Mouse (Mus musculus) thymus, adult 18-20 months (tissue): ENCODE measurements around the gene Oxct1.
A peak's percentile ranks its signal among the peaks of the same experiment; 100 is the strongest.

ENCODE experiments used
- DNase-seq, 2 experiments: peaks; one replicate each; pipeline ENCODE4 v3.0.0; 2022; ENCODE audit warnings: mixed read lengths in 2 of 2

Gene Oxct1

DNA sequence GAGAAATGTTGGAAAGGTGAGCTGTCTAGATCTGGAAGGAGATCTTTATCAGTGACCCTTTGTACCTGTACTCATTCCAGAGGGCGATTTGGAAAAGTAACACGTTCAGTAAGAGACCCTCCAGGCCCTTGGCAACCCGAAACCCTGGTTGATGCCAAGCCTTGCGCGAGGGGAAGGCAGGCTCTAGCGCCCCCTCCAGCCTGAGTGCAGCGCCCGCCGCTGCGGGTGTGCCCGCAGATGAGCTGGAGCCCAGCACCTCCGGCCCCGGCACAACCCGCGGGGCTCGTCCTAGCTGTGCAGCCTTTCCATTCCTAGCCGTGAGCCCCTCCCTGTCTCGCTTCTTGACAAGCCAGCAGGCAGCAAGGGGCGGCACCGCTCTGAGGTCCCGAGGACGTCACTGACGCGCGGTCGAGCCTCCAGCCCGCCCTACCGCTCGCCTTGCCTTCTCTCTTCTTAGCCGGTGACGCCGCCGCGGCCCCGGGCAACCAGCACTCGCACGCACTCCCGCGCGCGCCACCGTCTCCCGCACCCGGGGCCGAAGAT lies at the start of gene Oxct1:
Gene Oxct1 (plus strand): TSS at position 153 of the 543 bp plus-strand sequence.
- peak; percentile 81 to 86 for DNase-seq

DNA sequence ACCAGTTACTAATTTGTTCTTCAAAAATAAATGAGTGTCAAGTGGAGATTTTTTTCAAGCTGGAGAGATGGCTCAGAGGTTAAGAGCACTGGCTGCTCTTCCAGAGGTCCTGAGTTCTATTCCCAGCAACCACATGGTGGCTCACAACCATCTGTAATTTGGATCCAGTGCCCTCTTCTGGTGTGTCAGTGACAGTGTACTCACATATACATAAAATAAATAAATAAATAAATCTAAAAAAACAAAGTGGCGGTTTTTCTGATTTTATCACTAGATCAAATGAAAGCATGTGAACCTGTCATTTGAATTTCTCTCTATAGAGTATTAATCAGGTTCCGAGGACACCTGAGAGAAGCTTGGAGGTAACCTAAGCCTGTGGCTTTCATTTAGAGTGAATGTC lies 47.9 kb upstream of the Oxct1 start:
- DNase-seq: no peak

DNA sequence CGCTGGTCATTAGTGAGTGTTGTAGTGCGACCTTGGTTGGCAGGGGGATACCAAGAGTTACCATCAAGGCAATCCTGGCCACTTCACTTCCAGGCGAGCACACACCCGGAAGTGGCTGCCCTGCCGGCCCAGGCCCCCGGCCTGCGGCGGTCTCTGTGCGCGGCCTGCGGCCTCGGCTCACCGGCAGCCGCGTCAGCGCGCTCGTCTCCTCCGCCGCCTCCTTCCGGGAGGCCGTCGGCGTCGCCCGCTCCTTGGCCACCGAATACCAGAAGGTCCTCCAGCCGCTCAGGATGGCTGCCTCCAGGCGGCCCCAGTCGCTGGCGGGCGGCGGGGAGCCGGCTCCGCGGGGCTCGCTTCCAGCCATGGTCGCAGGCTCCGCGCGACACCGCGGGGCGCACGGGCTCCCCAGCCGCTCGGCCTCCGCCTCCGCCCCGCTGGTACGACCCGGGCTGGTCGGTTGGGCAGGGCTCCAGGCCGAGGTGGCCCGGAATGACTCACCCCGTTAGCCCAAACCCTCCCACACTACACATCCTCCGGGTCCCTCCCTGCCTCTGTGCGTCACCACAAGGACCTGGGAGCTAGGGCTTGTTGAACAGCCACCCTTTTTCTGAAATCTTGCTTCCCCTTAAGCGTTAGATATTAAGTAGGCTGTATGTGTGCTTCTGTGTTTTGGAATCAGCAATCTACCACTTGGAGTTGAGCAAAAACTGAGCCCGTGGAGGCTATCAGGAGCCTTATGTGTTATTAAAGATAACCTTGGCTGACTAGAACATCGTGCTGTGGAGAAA lies 46.9 kb upstream of the Oxct1 start, which contains the start of gene Fbxo4:
Gene Fbxo4 (minus strand): TSS at position 513 of the 788 bp plus-strand sequence.
- peak; percentile 47 for DNase-seq

DNA sequence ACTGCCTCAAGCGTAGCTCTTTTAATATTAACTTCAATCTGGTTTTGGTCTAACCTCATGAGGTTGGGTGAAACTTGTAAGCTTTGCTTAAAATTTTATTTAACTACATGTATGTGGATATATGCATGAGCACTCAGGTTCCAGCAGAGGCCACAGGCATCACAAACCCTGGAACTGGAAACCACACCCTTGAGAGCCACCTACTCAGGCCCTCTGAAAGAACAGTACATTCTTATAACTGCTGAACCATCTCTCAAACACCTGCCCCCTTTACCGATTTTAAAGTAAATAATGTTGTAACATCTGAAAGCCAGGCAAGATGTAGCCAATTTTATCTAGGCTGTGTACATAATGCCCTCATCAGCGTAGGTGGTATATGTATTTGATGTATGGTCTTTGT lies 46.3 kb upstream of the Oxct1 start:
- no peak for DNase-seq

DNA sequence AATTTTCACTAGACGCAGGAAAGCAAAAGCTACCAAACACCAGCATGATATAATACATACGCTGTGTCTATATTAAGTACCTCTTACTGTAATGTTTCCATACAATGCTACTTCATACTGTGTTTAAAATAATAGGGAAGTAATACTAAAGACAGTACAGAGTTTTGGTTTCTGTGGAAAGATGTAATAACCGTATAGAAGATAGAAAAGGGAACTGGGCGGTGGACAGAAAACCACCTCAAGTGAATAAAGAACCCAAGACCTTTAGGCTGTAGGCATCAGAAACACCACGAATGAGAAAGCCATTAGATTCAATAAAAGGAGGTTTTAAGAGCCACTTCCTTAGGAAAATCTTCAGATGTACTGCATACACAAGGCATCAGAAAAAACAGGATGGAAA lies 43.5 kb upstream of the Oxct1 start:
- DNase-seq: no peak

DNA sequence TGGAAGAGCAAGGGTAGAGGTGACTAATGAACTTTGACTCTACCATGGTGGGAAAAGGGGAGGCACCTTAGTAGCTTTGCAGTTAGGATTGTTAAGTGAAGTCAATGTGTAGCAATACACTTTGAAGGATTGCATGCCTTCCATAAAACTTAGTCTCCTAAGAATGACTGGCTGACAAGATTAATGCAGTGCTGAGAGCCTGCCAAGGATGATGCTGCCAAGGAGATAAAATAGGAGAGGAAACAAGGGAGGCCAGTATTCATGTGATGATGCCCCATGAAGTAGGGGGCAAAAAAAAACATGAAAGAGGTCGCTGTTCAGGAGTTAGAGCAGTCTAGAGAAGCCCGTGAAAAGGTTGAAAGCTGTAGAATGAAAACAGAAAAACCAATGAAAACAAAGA lies 41.3 kb upstream of the Oxct1 start:
- no peak for DNase-seq

DNA sequence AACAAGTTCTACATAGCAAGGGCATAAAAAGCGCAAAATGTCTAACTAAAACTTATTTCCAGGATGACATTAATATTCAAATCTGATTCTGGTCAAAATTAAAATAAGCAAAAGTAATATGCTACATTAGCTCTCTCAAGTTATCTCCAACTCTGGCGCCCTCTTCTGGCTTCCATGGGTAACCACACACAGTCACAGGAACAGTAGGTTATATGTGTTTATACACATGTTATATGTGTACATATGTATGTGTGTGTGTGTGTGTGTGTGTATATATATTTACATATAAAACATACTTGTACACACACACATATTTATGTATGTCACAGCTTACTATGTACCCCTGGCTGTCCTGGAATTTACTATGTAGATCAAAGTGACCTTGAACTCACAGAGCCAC lies 38.2 kb upstream of the Oxct1 start:
- no peak for DNase-seq

DNA sequence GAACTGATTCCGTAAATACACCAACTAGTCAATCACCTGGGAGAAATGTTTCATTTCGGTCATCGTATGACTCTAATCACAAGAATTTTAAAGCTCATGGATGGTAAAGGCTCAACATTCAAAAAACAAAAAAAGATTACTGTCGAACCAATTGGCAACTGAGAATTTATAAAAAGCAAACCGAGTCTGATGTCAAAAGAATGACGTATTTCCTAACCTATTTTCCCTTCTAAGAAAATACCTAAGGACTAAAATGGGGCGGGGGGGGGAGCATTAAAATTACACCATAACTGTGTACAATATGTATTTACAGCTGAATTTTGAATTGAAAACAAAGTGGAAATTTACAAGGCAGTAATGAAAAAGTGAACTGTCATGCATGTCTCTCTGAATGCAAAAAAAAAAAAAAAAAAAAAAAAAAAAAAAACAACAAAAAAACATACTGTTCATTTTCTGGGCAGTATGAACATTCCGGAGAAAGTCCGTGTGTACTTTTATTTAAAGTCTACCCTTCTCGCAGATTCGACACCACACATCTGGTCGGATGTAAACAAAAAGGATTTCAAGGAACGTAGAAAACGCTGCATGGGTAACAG lies 31.2 kb upstream of the Oxct1 start:
- DNase-seq: no peak

DNA sequence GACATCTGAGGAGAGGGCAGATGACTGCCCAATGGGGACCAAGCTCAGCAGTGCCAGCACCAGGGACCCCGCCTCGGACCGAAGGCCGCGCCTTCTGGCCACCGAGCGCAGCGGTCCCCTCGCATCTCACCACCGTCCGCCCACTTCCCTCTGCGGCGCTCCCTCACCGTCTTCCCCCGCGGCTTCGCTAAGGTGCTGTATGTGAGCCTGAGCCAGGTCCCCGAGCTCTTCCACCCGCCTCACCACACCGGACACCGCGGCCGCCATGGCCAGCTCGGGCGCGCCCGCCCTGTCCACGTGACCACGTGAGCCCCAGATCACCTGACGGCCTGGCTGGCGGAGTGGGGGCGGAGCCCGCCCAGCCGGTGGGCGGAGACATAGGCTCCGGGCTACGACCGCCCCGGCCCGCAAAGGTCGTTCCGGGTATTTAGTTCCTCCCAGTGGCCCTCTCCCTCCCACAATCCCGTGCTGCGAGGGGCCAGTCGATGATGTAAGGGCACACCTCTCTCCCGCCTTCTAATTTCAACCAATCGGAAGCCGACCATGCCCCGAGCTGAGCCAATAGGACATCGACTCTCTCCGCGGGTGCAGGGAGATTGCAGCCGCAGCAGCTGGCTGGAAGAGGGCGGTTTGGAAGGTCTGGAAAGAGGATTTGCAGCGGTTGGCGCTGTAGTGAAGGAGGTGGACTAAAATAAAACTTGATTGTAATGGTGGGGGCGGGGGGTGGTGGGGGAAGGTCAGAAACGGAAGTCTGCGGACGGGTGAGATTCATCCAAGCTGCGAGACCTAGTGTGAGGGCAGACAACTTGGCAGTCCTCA lies 30.5 kb upstream of the Oxct1 start, which contains the start of gene AW549877:
Gene AW549877 (minus strand): TSS at position 297 of the 819 bp plus-strand sequence.
- peak; percentile 98 for DNase-seq

DNA sequence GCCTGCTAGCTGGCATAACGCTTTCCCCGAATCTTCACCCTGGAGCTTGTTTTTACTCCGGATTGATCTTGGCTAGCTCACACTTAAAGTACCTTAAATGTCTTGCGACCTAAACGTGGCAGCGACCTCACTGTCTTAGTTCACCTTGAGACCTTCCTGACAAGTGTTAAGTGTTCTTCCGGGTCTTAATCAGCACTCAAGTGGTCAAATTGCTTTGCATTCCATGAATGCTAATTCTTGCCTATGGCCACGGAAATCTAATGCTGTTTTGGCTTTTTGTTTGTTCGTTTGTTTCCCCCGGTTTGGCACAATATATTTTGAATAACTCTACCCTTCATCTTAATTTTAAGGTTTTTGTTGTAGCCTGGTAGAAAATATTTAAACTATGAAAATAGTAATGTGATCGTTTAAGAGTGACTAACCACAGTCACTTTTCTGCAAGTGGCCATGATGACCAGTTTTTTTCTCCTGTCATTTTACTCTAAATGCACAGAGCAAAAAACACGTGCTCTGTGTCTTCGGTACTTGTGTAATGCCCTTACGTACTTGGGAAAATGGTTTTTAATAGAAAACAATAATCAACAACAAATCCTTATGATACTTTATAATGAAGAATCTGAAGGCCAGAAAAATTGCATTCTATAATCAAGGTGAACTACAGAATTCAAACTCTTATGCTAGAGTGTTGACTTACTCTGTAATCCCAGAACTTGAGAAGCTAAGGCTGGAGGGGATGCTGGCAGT lies 29.7 kb upstream of the Oxct1 start:
- no peak for DNase-seq

DNA sequence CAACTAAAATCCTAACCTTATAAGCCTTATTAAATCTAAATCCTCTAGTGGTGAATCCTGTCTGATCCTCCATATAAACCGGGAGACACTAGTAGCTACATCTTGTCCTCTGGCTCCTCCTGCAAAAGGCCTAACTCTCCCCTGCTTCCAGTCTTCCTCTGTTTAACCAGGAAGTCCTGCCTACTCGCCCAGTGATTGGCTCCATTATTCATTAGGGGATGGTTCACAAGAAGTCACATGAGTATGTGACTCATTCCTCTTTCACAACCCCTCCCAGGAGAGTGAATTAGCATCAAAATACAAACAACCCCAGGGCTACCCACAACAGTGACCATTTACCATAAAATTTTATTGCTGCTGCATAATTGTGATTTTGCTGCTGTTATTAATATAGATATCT lies 27.0 kb upstream of the Oxct1 start:
- DNase-seq: no peak

DNA sequence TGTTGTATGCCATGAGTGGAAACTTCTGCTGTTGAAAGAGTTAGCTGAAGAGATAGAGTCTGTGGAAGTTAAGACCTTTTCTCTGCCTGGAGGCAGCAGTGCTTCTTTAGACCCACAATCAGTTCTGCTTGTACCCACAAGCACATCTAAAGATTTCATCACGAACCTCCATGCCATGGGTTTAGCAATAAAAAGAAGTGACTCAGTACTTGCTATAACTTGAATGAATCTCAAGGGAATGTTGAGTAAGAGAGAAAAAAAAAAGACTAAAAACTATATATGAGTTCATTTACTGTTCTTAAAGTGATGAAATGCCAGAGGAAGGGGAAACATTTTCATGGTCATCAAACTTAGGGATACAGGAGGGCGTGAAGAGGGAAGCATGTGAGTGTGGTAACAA lies 25.6 kb upstream of the Oxct1 start:
- DNase-seq: no peak

DNA sequence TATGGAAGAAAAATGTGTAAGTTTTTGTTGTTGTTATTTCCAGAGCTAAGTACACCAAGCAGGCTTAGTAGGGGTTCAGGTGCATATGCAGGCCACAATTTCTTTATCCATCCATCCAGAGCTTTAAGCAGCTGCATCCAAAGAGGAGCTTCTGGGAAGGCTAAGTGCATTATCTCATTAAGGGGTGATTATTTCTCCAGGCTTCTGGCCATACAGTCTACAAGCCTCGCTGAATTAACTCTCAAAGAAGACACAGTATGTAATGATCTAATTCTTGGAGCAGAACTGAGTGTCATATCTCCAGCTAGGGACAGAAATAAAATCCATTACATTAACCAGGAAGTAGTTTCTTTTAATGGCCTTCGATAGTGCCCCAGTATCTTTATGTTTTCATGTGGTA lies 12.3 kb upstream of the Oxct1 start:
- no peak for DNase-seq

DNA sequence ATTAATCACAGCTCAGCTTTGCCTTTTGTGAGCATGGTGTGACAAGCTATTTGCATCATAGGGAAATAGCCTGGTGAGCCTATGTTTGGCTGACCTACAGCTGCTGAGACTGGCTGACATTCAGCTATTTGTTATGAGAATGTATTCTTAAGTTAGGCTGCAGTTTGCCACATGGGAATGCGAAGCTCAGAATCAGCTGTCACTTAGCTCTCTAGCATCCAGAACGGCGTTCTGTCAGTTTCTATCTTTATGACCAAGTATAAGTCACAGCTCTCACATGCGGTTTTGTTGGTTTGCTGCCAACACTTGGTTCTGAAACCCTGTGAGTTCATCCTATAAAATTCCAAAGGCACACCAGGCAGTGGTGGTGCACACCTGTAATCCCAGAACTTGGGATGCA lies 5.5 kb upstream of the Oxct1 start:
- DNase-seq: no peak

DNA sequence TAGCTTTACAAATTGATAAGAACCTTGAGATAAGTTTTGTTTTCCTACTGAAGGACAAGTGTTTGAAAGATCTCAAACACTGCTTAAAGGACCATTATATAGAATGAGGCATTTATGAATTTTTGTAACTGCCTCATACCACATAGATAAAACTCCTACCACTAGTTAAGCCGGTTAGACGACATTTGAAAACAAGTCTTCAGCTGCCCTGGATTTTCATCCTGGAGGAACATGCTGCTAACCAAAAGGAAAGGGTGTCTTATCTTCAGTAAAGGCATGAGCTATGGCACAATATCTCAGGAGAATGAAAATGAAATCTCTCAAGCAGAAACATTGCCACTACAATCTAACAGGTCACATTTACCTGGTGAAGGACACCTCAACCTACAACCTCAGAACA lies 2.4 kb upstream of the Oxct1 start:
- no peak for DNase-seq

DNA sequence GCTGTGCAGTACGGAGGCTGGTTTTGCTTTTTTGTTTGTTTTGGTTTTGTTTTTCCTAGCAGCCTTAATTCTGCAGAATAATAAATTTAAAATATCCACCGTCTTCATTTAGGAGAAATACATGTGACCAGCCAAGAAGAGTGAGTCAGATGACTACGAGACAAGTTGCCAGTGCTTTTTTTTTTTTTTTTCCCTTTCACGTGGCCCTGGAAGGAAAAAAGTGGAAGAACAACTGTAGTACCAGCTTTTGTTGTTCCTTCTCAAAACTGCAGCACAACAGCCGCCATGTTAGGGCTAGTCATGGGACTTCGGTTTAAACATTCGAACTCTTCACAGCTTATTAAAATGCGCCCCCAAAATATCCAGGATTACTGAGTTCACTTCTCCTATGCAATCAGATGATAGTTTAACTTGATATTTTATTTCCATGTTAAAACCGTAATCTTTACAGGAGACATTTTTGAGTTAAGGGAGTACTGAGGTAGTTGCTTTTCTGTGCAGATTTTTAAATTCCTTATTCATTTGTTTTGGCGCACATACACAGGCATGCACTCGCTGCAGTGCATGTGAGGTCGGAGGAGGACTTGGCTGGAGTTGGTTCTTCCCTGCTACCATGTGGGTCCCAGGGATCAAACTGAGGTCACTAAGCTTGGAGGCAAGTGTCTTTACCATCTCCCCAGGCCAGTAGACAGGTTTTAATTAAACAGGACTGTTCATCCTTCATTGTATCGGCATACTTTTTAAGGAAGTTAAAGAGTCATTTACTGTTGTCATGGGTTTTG lies 1.3 kb upstream of the Oxct1 start:
- no peak for DNase-seq

DNA sequence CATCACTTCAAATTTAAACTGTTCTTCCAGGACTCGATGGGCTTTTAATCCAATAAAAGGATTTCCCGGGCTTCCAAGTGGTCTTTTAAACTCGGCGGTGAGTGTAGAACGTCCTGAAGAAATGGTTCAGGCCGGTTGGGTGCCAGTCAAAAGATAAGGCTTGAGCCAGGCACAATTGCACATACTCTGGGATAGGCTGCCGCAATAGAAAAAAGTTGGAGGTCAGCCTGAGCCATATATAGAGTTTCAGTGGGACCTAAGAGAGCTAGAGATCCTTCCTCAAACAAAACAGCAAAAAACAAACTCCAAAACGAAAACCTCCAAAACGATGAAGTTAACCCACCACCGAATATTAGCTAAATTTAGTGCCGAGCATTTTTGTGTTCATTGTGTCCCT lies 677 bp upstream of the Oxct1 start:
- no peak for DNase-seq

DNA sequence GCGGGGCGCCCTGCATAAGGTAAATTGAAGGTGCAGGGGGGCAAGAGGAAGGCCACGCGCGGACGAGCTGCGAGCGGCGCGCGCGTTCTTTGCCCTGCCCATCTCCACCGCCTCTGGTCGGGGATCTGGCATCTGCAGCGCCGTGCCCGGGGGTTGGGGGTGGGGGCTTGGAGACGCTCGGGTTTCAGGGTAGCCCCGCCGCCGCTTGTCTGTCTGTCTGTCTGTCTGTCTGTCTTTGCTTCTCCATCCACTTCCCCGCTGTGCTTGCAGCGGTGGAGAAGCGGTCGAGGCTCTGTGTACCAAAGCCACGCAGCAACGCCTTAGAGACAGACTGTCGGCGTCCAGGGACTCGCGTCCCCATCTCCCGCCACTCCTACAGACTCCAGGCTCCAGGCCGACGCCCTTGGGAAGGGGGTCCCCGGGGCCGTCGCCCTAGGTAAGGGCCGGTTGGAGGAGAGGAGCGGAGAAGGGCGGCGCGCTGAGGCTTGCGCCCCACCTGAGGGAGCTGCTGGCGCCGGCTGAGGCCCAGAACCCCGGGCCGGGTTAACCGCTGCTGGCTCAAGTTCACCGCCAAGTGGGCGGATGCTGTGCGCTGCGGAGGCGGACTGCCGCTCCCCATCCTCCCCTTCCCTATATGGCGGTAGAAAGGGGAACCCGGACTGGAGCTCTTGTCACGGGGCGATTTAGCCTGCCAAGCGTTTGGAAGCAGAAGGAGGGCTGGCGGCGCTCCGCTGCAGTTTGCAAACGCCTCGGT lies 825 bp downstream of the Oxct1 start:
- DNase-seq: peak; percentile 69 to 73

DNA sequence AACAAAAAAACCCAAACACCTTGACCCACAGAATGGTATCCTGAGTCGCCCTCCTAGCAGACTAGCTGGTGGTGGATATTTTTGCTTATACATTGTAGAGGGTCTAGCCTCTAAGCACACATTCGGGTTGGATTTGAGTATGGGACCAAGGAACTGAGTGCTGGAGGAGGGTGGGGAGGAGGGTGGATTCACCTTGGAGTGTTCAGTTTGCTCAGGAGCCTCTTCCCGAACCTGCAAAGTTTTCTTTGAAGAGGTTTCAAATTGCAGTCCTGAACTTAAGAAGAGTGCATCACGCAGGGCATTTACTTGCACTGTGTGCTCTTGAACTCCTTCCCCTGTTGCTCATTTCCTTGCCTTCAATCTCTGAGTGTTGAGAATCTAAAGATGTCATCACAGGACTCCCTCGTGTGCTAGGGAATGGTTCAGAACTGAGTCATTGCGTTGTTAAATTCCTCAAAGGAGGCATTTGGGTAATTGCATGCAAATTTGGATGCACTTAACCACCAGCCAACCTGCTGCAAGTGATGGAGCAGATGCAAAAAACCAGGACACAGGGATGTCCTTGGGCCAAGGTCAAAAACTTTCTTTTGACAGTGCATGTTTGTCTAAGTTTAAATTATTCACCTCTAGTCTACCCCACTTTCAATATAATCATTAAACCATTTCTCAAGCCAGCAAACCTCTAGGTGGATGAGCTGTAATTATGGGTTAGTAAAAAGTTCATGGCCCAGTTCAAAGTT lies 1.7 kb downstream of the Oxct1 start:
- no peak for DNase-seq

DNA sequence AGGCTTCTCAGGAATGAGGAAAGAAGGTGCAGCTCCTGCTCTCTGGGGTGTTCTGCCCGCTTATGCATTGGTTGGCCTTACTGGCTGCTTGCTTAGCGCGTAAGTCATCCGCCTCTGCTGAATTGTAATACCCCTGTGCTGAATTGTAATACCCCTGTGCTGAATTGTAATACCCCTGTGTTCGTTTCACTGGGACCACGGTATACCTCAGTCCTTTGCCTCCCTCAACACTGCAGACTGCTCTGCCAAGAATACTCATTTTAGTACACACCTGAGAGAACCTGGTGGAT lies 2.2 kb downstream of the Oxct1 start:
- DNase-seq: no peak

DNA sequence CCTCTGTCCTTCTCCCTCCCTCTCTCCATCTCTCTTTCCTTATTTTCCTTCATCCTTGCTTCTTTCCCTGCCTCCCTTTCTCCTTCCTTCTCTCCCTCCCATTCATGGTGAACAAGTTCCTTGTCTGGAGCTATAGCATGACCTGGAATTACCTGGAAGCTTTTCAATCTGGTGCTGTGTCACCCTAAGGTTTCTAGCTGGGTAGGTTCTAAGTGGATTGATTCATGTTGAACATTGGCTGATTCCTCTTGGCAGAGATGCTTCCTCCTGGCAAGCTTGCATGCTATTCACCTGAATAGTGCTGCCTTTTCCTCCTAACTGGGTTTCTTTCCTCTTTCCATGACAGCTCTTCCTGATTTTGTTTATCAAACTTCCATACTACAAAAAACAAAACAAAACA lies 2.8 kb downstream of the Oxct1 start:
- no peak for DNase-seq
